Mouse (Mus musculus) embryonic facial prominence, embryonic 14.5 days (tissue): ENCODE measurements around the gene Rab37. TPM values are rescaled to one million over a fixed set of nuclear protein-coding genes. Genes with fewer than 3 reads are reported as not detected.

Experiments
- ATAC-seq: fragments of 200-750 bp; cut with Nextera tagmentation; 2 replicates; pipeline ENCODE4 v1.8.0; 2017; ENCODE audit warnings: low read depth, moderate number of reproducible peaks, moderate TSS enrichment
- DNase-seq: peaks from one replicate; pipeline ENCODE4 v3.0.0-alpha.2; 2015; ENCODE audit warnings: low spot score
- H3K27ac ChIP-seq: fragments of 300-500 bp; sonication (generic); replicated peaks from 2 replicates; pipeline ENCODE4 v1.5.1; 2014; ENCODE audit warnings: low read depth, mild to moderate bottlenecking, low read length, moderate library complexity
- H3K27me3 ChIP-seq: fragments of 300-500 bp; sonication (generic); replicated peaks from 2 replicates; pipeline ENCODE4 v1.6.1; 2014; ENCODE audit warnings: low read length; ENCODE audit not compliant: control insufficient read depth, insufficient read depth
- H3K36me3 ChIP-seq: fragments of 300-500 bp; sonication (generic); 2 replicates; pipeline ENCODE4 v1.6.1; 2014; ENCODE audit warnings: low read length, mixed read lengths; ENCODE audit not compliant: control insufficient read depth, insufficient read depth
- H3K4me1 ChIP-seq: fragments of 300-500 bp; sonication (generic); 2 replicates; pipeline ENCODE4 v1.6.1; 2014; ENCODE audit warnings: antibody characterized with exemption, low read length; ENCODE audit not compliant: control insufficient read depth, insufficient read depth
- H3K4me2 ChIP-seq: fragments of 300-500 bp; sonication (generic); 2 replicates; pipeline ENCODE4 v1.6.1; 2014; ENCODE audit warnings: low read depth, mild to moderate bottlenecking, low read length, moderate library complexity, mixed read lengths
- H3K4me3 ChIP-seq: fragments of 300-500 bp; sonication (generic); 2 replicates; pipeline ENCODE4 v1.5.1; 2014; ENCODE audit warnings: low read depth, mild to moderate bottlenecking, low read length
- H3K9ac ChIP-seq: fragments of 300-500 bp; sonication (generic); 2 replicates; pipeline ENCODE4 v1.6.1; 2014; ENCODE audit warnings: low read depth, mild to moderate bottlenecking, low read length, moderate library complexity, mixed read lengths
- H3K9me3 ChIP-seq: fragments of 300-500 bp; sonication (generic); 2 replicates; pipeline ENCODE4 v1.6.1; 2016; ENCODE audit warnings: low read length; ENCODE audit not compliant: control insufficient read depth
- WGBS: fragments of 180-500 bp; shearing (Covaris S2); extraction: QIAGEN DNeasy Blood & Tissue Kit; methylation state at CpG from one replicate; pipeline ENCODE4 v1.1.7; 2014; 5-methylcytosine and 5-hydroxymethylcytosine counted together
- polyA plus RNA-seq: library from polyadenylated mRNA; unstranded; fragments of >200 nt; fragmentation: Nextera tagmentation; extraction: Ambion mirVana; gene quantifications from 2 replicates; pipeline ENCODE4 v1.2.1, GENCODE M21; 2014

The Rab37 gene
- polyA plus RNA-seq, 1 experiment from 2014 or later, result 1.6 TPM

GRCm38 (mm10) chr11:115104769-115105563 lies 13.7 kb downstream of the Rab37 start:
- no peak for DNase-seq
- peaks cover 8% of the 10 kb centered on the region for H3K4me1 ChIP-seq
- ATAC-seq, result no peak
- H3K36me3 ChIP-seq, result no peaks in the 10 kb centered on the region
- WGBS, result 57% methylated on average over 8 of the region's 8 CpGs
- 0 out of 2 replicates have a peak, but pooled peaks cover 4% of the 10 kb centered on the region for H3K27me3 ChIP-seq
- H3K9ac ChIP-seq, result no peak overlapping the region
- no peak overlapping the region for H3K27ac ChIP-seq
- H3K4me3 ChIP-seq, result no peak overlapping the region
- H3K4me2 ChIP-seq, result no peak overlapping the region
- H3K9me3 ChIP-seq, result no peaks in the 10 kb centered on the region

GRCm38 (mm10) chr11:115106638-115107037 lies 15.4 kb downstream of the Rab37 start:
- H3K27ac ChIP-seq, result no peak overlapping the region
- H3K36me3 ChIP-seq, result no peaks in the 10 kb centered on the region
- WGBS, result 81% methylated on average over 2 of the region's 2 CpGs
- H3K4me1 ChIP-seq, result peaks cover 3% of the 10 kb centered on the region; the same call in 1 of the 2 replicates
- H3K4me3 ChIP-seq, result no peak overlapping the region
- ATAC-seq, result no peak
- DNase-seq, result no peak
- H3K27me3 ChIP-seq, result 0 out of 2 replicates have a peak, but pooled peaks cover 4% of the 10 kb centered on the region
- H3K9me3 ChIP-seq, result no peaks in the 10 kb centered on the region
- H3K9ac ChIP-seq, result no peak overlapping the region
- no peak overlapping the region for H3K4me2 ChIP-seq

GRCm38 (mm10) chr11:115107403-115107916 lies 16.2 kb downstream of the Rab37 start:
- WGBS, result 36% methylated on average over 4 of the region's 4 CpGs
- H3K9me3 ChIP-seq, result no peaks in the 10 kb centered on the region
- H3K4me2 ChIP-seq, result no peak overlapping the region
- ATAC-seq, result no peak
- H3K27ac ChIP-seq, result no peak overlapping the region
- no peak overlapping the region for H3K4me3 ChIP-seq
- peak; percentile 77 for DNase-seq
- H3K9ac ChIP-seq, result no peak overlapping the region
- no peaks in the 10 kb centered on the region for H3K36me3 ChIP-seq
- H3K4me1 ChIP-seq, result peaks cover 3% of the 10 kb centered on the region; the same call in 1 of the 2 replicates
- 0 out of 2 replicates have a peak, but pooled peaks cover 4% of the 10 kb centered on the region for H3K27me3 ChIP-seq

- H3K27me3 ChIP-seq, result 0 out of 2 replicates have a peak, but pooled peaks cover 4% of the 10 kb centered on the region
- no peak overlapping the region for H3K27ac ChIP-seq
- no peak overlapping the region for H3K9ac ChIP-seq
- H3K4me2 ChIP-seq, result no peak overlapping the region
- H3K36me3 ChIP-seq, result no peaks in the 10 kb centered on the region
- 74% methylated on average over 8 of the region's 8 CpGs for WGBS
- no peaks in the 10 kb centered on the region for H3K9me3 ChIP-seq
- peaks cover 3% of the 10 kb centered on the region; the same call in 1 of the 2 replicates for H3K4me1 ChIP-seq
- DNase-seq (no peak), ATAC-seq (no peak)
- H3K4me3 ChIP-seq, result no peak overlapping the region
These were observed 16.9 kb downstream of the Rab37 start for GRCm38 (mm10) chr11:115108176-115108575.

GRCm38 (mm10) chr11:115110271-115110670 lies 19.0 kb downstream of the Rab37 start:
- WGBS, result 83% methylated on average over 4 of the region's 5 CpGs
- H3K9me3 ChIP-seq, result no peaks in the 10 kb centered on the region
- no peaks in the 10 kb centered on the region; the same call in 1 of the 2 replicates for H3K4me1 ChIP-seq
- no peak overlapping the region for H3K4me3 ChIP-seq
- ATAC-seq (no peak), DNase-seq (no peak)
- H3K36me3 ChIP-seq, result no peaks in the 10 kb centered on the region
- no peak overlapping the region for H3K9ac ChIP-seq
- no peak overlapping the region for H3K27ac ChIP-seq
- 0 out of 2 replicates have a peak, but pooled peaks cover 4% of the 10 kb centered on the region for H3K27me3 ChIP-seq
- H3K4me2 ChIP-seq, result no peak overlapping the region

- no peak overlapping the region for H3K9ac ChIP-seq
- no peaks in the 10 kb centered on the region; the same call in 1 of the 2 replicates for H3K4me1 ChIP-seq
- H3K4me2 ChIP-seq, result no peak overlapping the region
- no peaks in the 10 kb centered on the region for H3K36me3 ChIP-seq
- 0 out of 2 replicates have a peak, but pooled peaks cover 4% of the 10 kb centered on the region for H3K27me3 ChIP-seq
- no peak overlapping the region for H3K27ac ChIP-seq
- no peak overlapping the region for H3K4me3 ChIP-seq
- DNase-seq (peak; percentile 33), ATAC-seq (no peak)
- 29% methylated on average over 3 of the region's 3 CpGs for WGBS
- no peaks in the 10 kb centered on the region for H3K9me3 ChIP-seq
These were observed 21.0 kb downstream of the Rab37 start for GRCm38 (mm10) chr11:115112196-115112595.

- Histone ChIP-seq H3K9ac (no peak overlapping the region), H3K27ac (no peak overlapping the region), H3K4me3 (no peak overlapping the region), H3K36me3 (no peaks in the 10 kb centered on the region), H3K4me1 (no peaks in the 10 kb centered on the region), H3K9me3 (no peaks in the 10 kb centered on the region), H3K27me3 (no peaks in the 10 kb centered on the region), H3K4me2 (no peak overlapping the region)
- ATAC-seq (no peak), DNase-seq (no peak)
- WGBS, result 58% methylated on average over 9 of the region's 9 CpGs
These were observed 28.2 kb downstream of the Rab37 start for GRCm38 (mm10) chr11:115119409-115119808.

- Histone ChIP-seq H3K4me3 (no peak overlapping the region), H3K9ac (no peak overlapping the region), H3K9me3 (no peaks in the 10 kb centered on the region), H3K27ac (no peak overlapping the region), H3K4me1 (no peaks in the 10 kb centered on the region), H3K27me3 (no peaks in the 10 kb centered on the region), H3K36me3 (no peaks in the 10 kb centered on the region), H3K4me2 (no peak overlapping the region)
- WGBS, result 65% methylated on average over 4 of the region's 4 CpGs
- ATAC-seq (no peak), DNase-seq (no peak)
These were observed 37.3 kb downstream of the Rab37 start for GRCm38 (mm10) chr11:115128483-115128882.
